20 mouse cellular contexts compared by ENCODE assay signal in the genomic region with DNA sequence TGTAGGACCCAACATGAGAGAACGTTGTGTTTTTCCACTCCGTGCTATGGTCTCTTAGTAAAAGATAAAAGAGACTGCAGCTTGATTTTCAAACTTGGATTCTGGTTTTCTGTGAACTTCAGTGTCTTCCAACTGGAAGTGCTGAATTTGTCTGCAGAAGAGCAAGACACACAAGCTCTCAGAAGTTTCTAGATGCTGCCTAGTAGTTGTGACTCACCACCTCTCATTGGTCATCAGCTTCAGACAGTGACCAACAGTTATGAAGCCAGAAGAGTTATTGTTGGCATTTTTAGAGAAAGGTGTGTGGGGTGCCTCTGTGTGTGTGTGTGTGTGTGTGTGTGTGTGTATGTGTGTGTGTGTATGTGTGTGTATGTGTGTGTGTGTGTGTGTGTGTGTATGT.
"Had no signal": no experiment of that assay in that cellular context is flagged by ENCODE, and none has a peak within 500 bp of the region (broad histone marks: within the 10 kb centered on the region; RNA-seq: fewer than 3 reads in every experiment).

No protein-coding gene starts in this region.

- H3K27ac ChIP-seq: left cerebral cortex, adult 2 months; limb, embryonic 13.5 days; liver, embryonic 13.5 days; macrophage; midbrain, embryonic 12.5 days; midbrain, embryonic 15.5 days; neural tube, embryonic 12.5 days; neural tube, embryonic 15.5 days; stomach, embryonic 15.5 days had no signal

- ATAC-seq: midbrain, embryonic 15.5 days had no signal

- H3K4me3 ChIP-seq: left cerebral cortex, adult 2 months; limb, embryonic 13.5 days; liver, embryonic 13.5 days; midbrain, embryonic 12.5 days; midbrain, embryonic 15.5 days; neural tube, embryonic 12.5 days; neural tube, embryonic 15.5 days; stomach, embryonic 15.5 days had no signal

- H3K4me2 ChIP-seq: limb, embryonic 13.5 days; liver, embryonic 13.5 days; midbrain, embryonic 12.5 days; midbrain, embryonic 15.5 days; neural tube, embryonic 12.5 days; neural tube, embryonic 15.5 days; stomach, embryonic 15.5 days had no signal

- H3K27me3 ChIP-seq: limb, embryonic 13.5 days; liver, embryonic 13.5 days; midbrain, embryonic 12.5 days; midbrain, embryonic 15.5 days; neural tube, embryonic 12.5 days; neural tube, embryonic 15.5 days; stomach, embryonic 15.5 days had no signal

- DNase-seq: kidney, adult 18-20 months; kidney, adult 9 months; kidney, postnatal 14 days; kidney, postnatal 4 days; layer of hippocampus, adult 9-11 months; layer of hippocampus, postnatal 36 days; liver, embryonic 13.5 days; lung, adult 2 months; right cerebral cortex, adult 18-20 months; right cerebral cortex, postnatal 14 days; right cerebral cortex, postnatal 4 days; thymus, postnatal 25 days had no signal

- H3K9ac ChIP-seq: limb, embryonic 13.5 days; liver, embryonic 13.5 days; midbrain, embryonic 12.5 days; midbrain, embryonic 15.5 days; neural tube, embryonic 12.5 days; neural tube, embryonic 15.5 days; stomach, embryonic 15.5 days had no signal

- H3K36me3 ChIP-seq: limb, embryonic 13.5 days; liver, embryonic 13.5 days; midbrain, embryonic 12.5 days; midbrain, embryonic 15.5 days; neural tube, embryonic 12.5 days; neural tube, embryonic 15.5 days; stomach, embryonic 15.5 days had no signal

- H3K9me3 ChIP-seq: limb, embryonic 13.5 days; liver, embryonic 13.5 days; midbrain, embryonic 12.5 days; midbrain, embryonic 15.5 days; neural tube, embryonic 12.5 days; neural tube, embryonic 15.5 days; stomach, embryonic 15.5 days had no signal
